Mouse (Mus musculus) CH12.LX (cell line): ENCODE measurements around the gene Slc35c1. TPM values are rescaled to one million over a fixed set of nuclear protein-coding genes. Genes with fewer than 3 reads are reported as not detected.

Source experiments
- DNase-seq: peaks from one replicate; pipeline ENCODE4 v3.0.0-alpha.2; 2013; ENCODE audit errors: extremely low read depth
- H3K27ac ChIP-seq: 2 replicates; pipeline ENCODE4 v1.5.1; 2012; ENCODE audit warnings: low read depth, mild to moderate bottlenecking, control low read depth, moderate library complexity; ENCODE audit not compliant: insufficient read depth
- H3K27me3 ChIP-seq: replicated peaks from 2 replicates; pipeline ENCODE3; 2012; ENCODE audit warnings: inconsistent platforms
- H3K36me3 ChIP-seq, 2 experiments: replicated peaks in 1 of 2; 2 replicates each; pipeline versions ENCODE3 to v1.6.1; 2012; ENCODE audit warnings: inconsistent platforms in 1 of 2, low read length in 1 of 2, mild to moderate bottlenecking in 1 of 2, mixed read lengths in 1 of 2, moderate library complexity in 1 of 2; ENCODE audit not compliant: control insufficient read depth in 1 of 2, insufficient read depth in 1 of 2
- H3K4me1 ChIP-seq, 2 experiments: 2 replicates each; pipeline ENCODE4 v1.6.1; 2012; ENCODE audit warnings: inconsistent platforms in 1 of 2, moderate library complexity in 1 of 2; ENCODE audit not compliant: insufficient read depth in 2 of 2, control insufficient read depth in 1 of 2
- H3K4me2 ChIP-seq: 2 replicates; pipeline ENCODE4 v1.6.1; 2012; ENCODE audit warnings: low read depth, mild to moderate bottlenecking, control low read depth; ENCODE audit not compliant: poor library complexity, insufficient read depth, severe bottlenecking
- H3K4me3 ChIP-seq, 3 experiments: fragments of 150-350 bp in 1 of 3; sonication (generic) in 1 of 3; replicated peaks in 1 of 3; 2 replicates each; pipeline versions ENCODE3 to v1.5.1; 2011 to 2012; ENCODE audit warnings: low read depth in 2 of 3, low read length in 2 of 3, mild to moderate bottlenecking in 2 of 3, moderate library complexity in 2 of 3, control low read depth in 1 of 3, improper control_type of control experiment in 1 of 3, inconsistent platforms in 1 of 3, mixed read lengths in 1 of 3; ENCODE audit not compliant: poor library complexity in 1 of 3
- H3K79me2 ChIP-seq: replicated peaks from 2 replicates; pipeline ENCODE4 v1.6.1; 2012; ENCODE audit warnings: mild to moderate bottlenecking, moderate library complexity; ENCODE audit not compliant: control insufficient read depth, poor library complexity, insufficient read depth, severe bottlenecking; ENCODE audit errors: extremely low read depth
- H3K9ac ChIP-seq: 2 replicates; pipeline ENCODE4 v1.6.1; 2012; ENCODE audit warnings: low read depth, mild to moderate bottlenecking, control low read depth, moderate library complexity; ENCODE audit not compliant: insufficient read depth
- H3K9me3 ChIP-seq: replicated peaks from 2 replicates; pipeline ENCODE3; 2012; ENCODE audit warnings: low read length, inconsistent platforms, mixed read lengths
- CHD1 ChIP-seq: IDR thresholded peaks from 2 replicates; pipeline ENCODE4 v1.6.1; 2012; ENCODE audit warnings: low read depth, low read length, improper control_type of control experiment, inconsistent platforms
- E2F4 ChIP-seq: IDR thresholded peaks from 2 replicates; pipeline ENCODE4 v1.6.1; 2011; ENCODE audit warnings: low read depth, low read length, improper control_type of control experiment; ENCODE audit not compliant: insufficient replicate concordance
- ELF1 ChIP-seq: IDR thresholded peaks from 2 replicates; pipeline ENCODE4 v1.6.1; 2014; ENCODE audit warnings: low read depth, mild to moderate bottlenecking, inconsistent platforms, low read length, improper control_type of control experiment
- ETS1 ChIP-seq: conservative IDR thresholded peaks from 2 replicates; pipeline ENCODE4 v1.6.1; 2012; ENCODE audit warnings: low read depth, mild to moderate bottlenecking, inconsistent platforms, low read length, improper control_type of control experiment, moderate library complexity
- IRF4 ChIP-seq: IDR thresholded peaks from 2 replicates; pipeline ENCODE4 v1.6.1; 2014; ENCODE audit warnings: low read depth, mild to moderate bottlenecking, inconsistent platforms, low read length, improper control_type of control experiment
- JUND ChIP-seq: conservative IDR thresholded peaks from 2 replicates; pipeline ENCODE4 v1.6.1; 2011; ENCODE audit warnings: low read depth, low read length, improper control_type of control experiment
- MAX ChIP-seq: IDR thresholded peaks from 2 replicates; pipeline ENCODE4 v1.6.1; 2011; ENCODE audit warnings: low read length, improper control_type of control experiment
- MAZ ChIP-seq: IDR thresholded peaks from 2 replicates; pipeline ENCODE4 v1.6.1; 2012; ENCODE audit warnings: low read depth, mild to moderate bottlenecking, inconsistent platforms, low read length, improper control_type of control experiment, moderate library complexity
- MYC ChIP-seq: IDR thresholded peaks from 2 replicates; pipeline ENCODE4 v1.6.1; 2011; ENCODE audit warnings: low read depth, mild to moderate bottlenecking, improper control_type of control experiment, low read length
- NELFE ChIP-seq: IDR thresholded peaks from 2 replicates; pipeline ENCODE4 v1.6.1; 2011; ENCODE audit warnings: low read depth, low read length, improper control_type of control experiment
- NRF1 ChIP-seq: IDR thresholded peaks from 2 replicates; pipeline ENCODE4 v1.6.1; 2014; ENCODE audit warnings: low read depth, mild to moderate bottlenecking, inconsistent platforms, low read length, improper control_type of control experiment, moderate library complexity
- PAX5 ChIP-seq: IDR thresholded peaks from 2 replicates; pipeline ENCODE4 v1.6.1; 2012; ENCODE audit warnings: low read length, inconsistent platforms, mixed read lengths
- POLR2A ChIP-seq: IDR thresholded peaks from 2 replicates; pipeline ENCODE4 v1.6.1; 2011; ENCODE audit warnings: low read depth, mild to moderate bottlenecking, improper control_type of control experiment, low read length
- RCOR1 ChIP-seq: conservative IDR thresholded peaks from 2 replicates; pipeline ENCODE4 v1.6.1; 2012; ENCODE audit warnings: low read depth, mild to moderate bottlenecking, inconsistent platforms, low read length, improper control_type of control experiment
- SMC3 ChIP-seq: IDR thresholded peaks from 2 replicates; pipeline ENCODE4 v1.6.1; 2011; ENCODE audit warnings: low read depth, low read length, improper control_type of control experiment
- TBP ChIP-seq: conservative IDR thresholded peaks from 2 replicates; pipeline ENCODE4 v1.6.1; 2011; ENCODE audit warnings: low read depth, low read length, improper control_type of control experiment
- TCF12 ChIP-seq: IDR thresholded peaks from 2 replicates; pipeline ENCODE4 v1.6.1; 2014; ENCODE audit warnings: low read depth, mild to moderate bottlenecking, inconsistent platforms, low read length, improper control_type of control experiment
- USF2 ChIP-seq: conservative IDR thresholded peaks from 2 replicates; pipeline ENCODE4 v1.6.1; 2011; ENCODE audit warnings: low read depth, low read length, improper control_type of control experiment
- ZMIZ1 ChIP-seq: IDR thresholded peaks from 2 replicates; pipeline ENCODE4 v1.6.1; 2012; ENCODE audit warnings: low read depth, mild to moderate bottlenecking, inconsistent platforms, low read length, improper control_type of control experiment
- dilution Hi-C: fragments of 300-500 bp; cut with MboI; formaldehyde crosslinking; loops from 2 replicates; pipeline ENCODE4 v1.14.3; 2020; ENCODE audit warnings: low sequenced_read_pairs; ENCODE audit not compliant: extremely low pct_unique_long_range_greater_than_20kb, extremely low pct_ligation_motif_present
- in situ Hi-C: fragments of 300-500 bp; cut with MboI; formaldehyde crosslinking; loops from 3 replicates; pipeline ENCODE4 v1.14.3; 2019; ENCODE audit warnings: low sequenced_read_pairs, low pct_ligation_motif_present, low pct_unique_long_range_greater_than_20kb, mixed read lengths
- polyA plus RNA-seq: library from polyadenylated mRNA; unstranded; fragments of >175 nt; gene quantifications from 2 replicates; pipeline ENCODE4 v1.2.1, GENCODE M21; 2012; ENCODE audit warnings: low read depth; ENCODE audit not compliant: insufficient read length
- total RNA-seq, 2 experiments: library from RNA; depleted of rRNA; stranded (reverse); fragments of 300-350 nt in 1 of 2; fragments of >200 nt in 1 of 2; gene quantifications; 2 replicates each; pipeline ENCODE4 v1.2.3; 2012 to 2014

Slc35c1 gene
- total and polyA plus RNA-seq, 3 experiments: 4.1 to 22.7 (median 8.7) TPM

GRCm38 (mm10) chr2:92493656-92494390 lies 33.5 kb upstream of the Slc35c1 start:
- Histone ChIP-seq H3K4me1 (peaks cover 0 to 21% of the 10 kb centered on the region in 2 experiments; a peak in 2 of 4 replicates), H3K9me3 (no peaks in the 10 kb centered on the region), H3K4me2 (no peak overlapping the region), H3K9ac (no peak overlapping the region), H3K36me3 (no peaks in the 10 kb centered on the region), H3K27me3 (peaks cover 89% of the 10 kb centered on the region), H3K4me3 (no peak overlapping the region), H3K27ac (no peak overlapping the region), H3K79me2 (no peaks in the 10 kb centered on the region)
- in situ Hi-C loops (loop anchor here (10.0 kb wide), 2 partner anchors 71 to 321 kb away; no protein-coding TSS in a partner anchor), dilution Hi-C loops (no loop called here)
- TF ChIP-seq MAX: no peak
- no peak for TF ChIP-seq ETS1
- no peak for TF ChIP-seq TBP
- TF ChIP-seq SMC3: no peak
- TF ChIP-seq PAX5: no peak
- TF ChIP-seq IRF4: no peak
- no peak for TF ChIP-seq TCF12
- no peak for TF ChIP-seq ZMIZ1
- TF ChIP-seq POLR2A: no peak
- no peak for TF ChIP-seq E2F4
- no peak for TF ChIP-seq JUND
- TF ChIP-seq MAZ: no peak
- TF ChIP-seq NELFE: no peak
- TF ChIP-seq ELF1: no peak
- TF ChIP-seq RCOR1: no peak
- no peak for TF ChIP-seq NRF1
- TF ChIP-seq CHD1: no peak
- TF ChIP-seq USF2: no peak
- no peak for DNase-seq

GRCm38 (mm10) chr2:92491950-92492501 lies 31.7 kb upstream of the Slc35c1 start:
- TF ChIP-seq MYC (no peak), ETS1 (no peak)
- dilution Hi-C loops: no loop called here
- H3K9me3 ChIP-seq: no peaks in the 10 kb centered on the region
- H3K9ac ChIP-seq: no peak overlapping the region
- H3K79me2 ChIP-seq: no peaks in the 10 kb centered on the region
- H3K36me3 ChIP-seq: no peaks in the 10 kb centered on the region
- peaks cover 0 to 21% of the 10 kb centered on the region in 2 experiments; a peak in 3 of 4 replicates for H3K4me1 ChIP-seq
- H3K27me3 ChIP-seq: peaks cover 90% of the 10 kb centered on the region
- no peak overlapping the region for H3K4me2 ChIP-seq
- no peak overlapping the region for H3K27ac ChIP-seq
- no peak for DNase-seq
- in situ Hi-C loops: loop anchor here (10.0 kb wide), 2 partner anchors 73 to 323 kb away; no protein-coding TSS in a partner anchor
- no peak overlapping the region for H3K4me3 ChIP-seq
